In genomic region chr5:67606916-67607803, GRCm38 (mm10) we compare ENCODE assay signal across 8 mouse cellular contexts. TPM values are rescaled to one million over a fixed set of nuclear protein-coding genes. Genes with fewer than 3 reads are reported as not detected.
DNase-seq lines count a peak whose midpoint lies in the region; ATAC-seq and TF ChIP-seq lines count a peak whose summit lies in the region.

No protein-coding gene starts in this region.

- no peak overlapping the region for H3K27ac ChIP-seq in spleen, adult 2 months (ENCODE audit: insufficient read depth, low read length)
- no peak overlapping the region for H3K27ac ChIP-seq in kidney, adult 2 months (ENCODE audit: insufficient read depth, low read depth, low read length)

- no peak for TF ChIP-seq CTCF in spleen, adult 2 months (IDR thresholded peaks at IDR 0.05; ENCODE audit: extremely low read depth, insufficient read depth, insufficient read length, insufficient replicate concordance)
- TF ChIP-seq CTCF in kidney, adult 2 months (conservative IDR thresholded peaks at IDR 0.05; ENCODE audit: insufficient read depth, insufficient read length, low read depth, low read length) = no peak

- WGBS in spleen, adult 2 months = 3% methylated on average over 66 of the region's 66 CpGs
- WGBS in kidney, adult 2 months = 3% methylated on average over 66 of the region's 66 CpGs

- peaks cover 13% of the 10 kb centered on the region for H3K4me1 ChIP-seq in spleen, adult 2 months (ENCODE audit: control insufficient read depth, insufficient read depth, insufficient read length)
- no peaks in the 10 kb centered on the region for H3K4me1 ChIP-seq in kidney, adult 2 months (ENCODE audit: control insufficient read depth, insufficient read depth, low read length)

- H3K36me3 ChIP-seq in spleen, adult 2 months (ENCODE audit: control insufficient read depth, insufficient read depth, low read length) = no peaks in the 10 kb centered on the region
- no peaks in the 10 kb centered on the region for H3K36me3 ChIP-seq in kidney, adult 2 months (ENCODE audit: control insufficient read depth, insufficient read depth, low read length)

- peaks cover 31% of the 10 kb centered on the region for H3K27me3 ChIP-seq in spleen, adult 2 months (ENCODE audit: control insufficient read depth, insufficient read depth, low read length)
- peaks cover 2% of the 10 kb centered on the region; the same call in 1 of the 2 replicates for H3K27me3 ChIP-seq in kidney, adult 2 months (replicated peaks; ENCODE audit: control insufficient read depth, insufficient read depth, low read length)

- no peak for TF ChIP-seq POLR2A in spleen, adult 2 months (IDR thresholded peaks at IDR 0.05; ENCODE audit: low read depth, low read length)
- TF ChIP-seq POLR2A in kidney, adult 2 months (IDR thresholded peaks at IDR 0.05; ENCODE audit: low read depth, low read length) = no peak

- peak overlapping the region; percentile 57 for H3K4me3 ChIP-seq in spleen, adult 2 months (ENCODE audit: extremely low read depth, insufficient read depth, insufficient read length)
- peak overlapping the region; percentile 44 for H3K4me3 ChIP-seq in kidney, adult 2 months (ENCODE audit: insufficient read depth, low read depth, low read length)

- peak; percentile 34 for ATAC-seq in megakaryocyte progenitor cell, adult 5-6 weeks (replicated peaks; ENCODE audit: poor library complexity)

- DNase-seq in adrenal gland, adult 18-20 months (ENCODE audit: low spot score in 2 of 2) = peak; percentile 24 to 26
- DNase-seq in adrenal gland, postnatal 36 days = no peak
- peak; percentile 9 to 22 for DNase-seq in spleen, adult 2 months (ENCODE audit: low read depth in 1 of 2, low spot score in 2 of 2)
- no peak for DNase-seq in spleen, postnatal 36 days (ENCODE audit: low spot score in 2 of 2)
- peak; percentile 24 for DNase-seq in heart, adult 8-10 months (ENCODE audit: low spot score)
- peak; percentile 48 for DNase-seq in kidney, adult 2 months
- peak; percentile 40 for DNase-seq in testis, postnatal 10 days (ENCODE audit: low spot score)

RNA-seq across cellular contexts. Expression of gene Shisa3, which starts 0.5 kb away (rescaled TPM):
- under 1 TPM; 0.36 to 0.74 TPM for total RNA-seq in adrenal gland, adult 18-20 months (2021)
- total RNA-seq in adrenal gland, postnatal 36 days (2021) = under 1 TPM; 0.23 to 0.49 TPM
- polyA plus RNA-seq in spleen, adult 2 months (2012; rRNA removed) = 1.1 and 1.6 TPM in 2 replicates
- 1 to 10 TPM; 1.4 to 1.9 (median 1.6) TPM for total RNA-seq in heart, adult 8-10 months (2022)
- polyA plus RNA-seq in kidney, adult 2 months (2012; rRNA removed) = 11.4 and 12.4 TPM in 2 replicates
- total RNA-seq in megakaryocyte progenitor cell, adult 5-6 weeks (2015) = not detected in 2 replicates
- total RNA-seq in megakaryocyte progenitor cell, adult 5-6 weeks (2017) = not detected in 2 replicates

Comparison
In these comparisons a context has a peak if more than half of its experiments do, and no peak if none do; other contexts are left out.
1. DNase-seq: peak in adrenal gland, adult 18-20 months (2 of 2), spleen, adult 2 months (2 of 2), heart, adult 8-10 months (single experiment), kidney, adult 2 months (single experiment) and testis, postnatal 10 days (single experiment); none in adrenal gland, postnatal 36 days (0 of 2) and spleen, postnatal 36 days (0 of 2).